Mouse (Mus musculus) embryonic facial prominence, embryonic 14.5 days (tissue): ENCODE data around the gene Galnt9. TPM values are rescaled to one million over a fixed set of nuclear protein-coding genes. Genes with fewer than 3 reads are reported as not detected.
A peak's percentile ranks its signal among the peaks of the same experiment; 100 is the strongest.

Experiments
- ATAC-seq: fragments of 200-750 bp; cut with Nextera tagmentation; 2 replicates; pipeline ENCODE4 v1.8.0; 2017; ENCODE audit warnings: low read depth, moderate number of reproducible peaks, moderate TSS enrichment
- DNase-seq: peaks from one replicate; pipeline ENCODE4 v3.0.0-alpha.2; 2015; ENCODE audit warnings: low spot score
- H3K27ac ChIP-seq: fragments of 300-500 bp; sonication (generic); replicated peaks from 2 replicates; pipeline ENCODE4 v1.5.1; 2014; ENCODE audit warnings: low read depth, mild to moderate bottlenecking, low read length, moderate library complexity
- H3K27me3 ChIP-seq: fragments of 300-500 bp; sonication (generic); replicated peaks from 2 replicates; pipeline ENCODE4 v1.6.1; 2014; ENCODE audit warnings: low read length; ENCODE audit not compliant: control insufficient read depth, insufficient read depth
- H3K36me3 ChIP-seq: fragments of 300-500 bp; sonication (generic); 2 replicates; pipeline ENCODE4 v1.6.1; 2014; ENCODE audit warnings: low read length, mixed read lengths; ENCODE audit not compliant: control insufficient read depth, insufficient read depth
- H3K4me1 ChIP-seq: fragments of 300-500 bp; sonication (generic); 2 replicates; pipeline ENCODE4 v1.6.1; 2014; ENCODE audit warnings: antibody characterized with exemption, low read length; ENCODE audit not compliant: control insufficient read depth, insufficient read depth
- H3K4me2 ChIP-seq: fragments of 300-500 bp; sonication (generic); 2 replicates; pipeline ENCODE4 v1.6.1; 2014; ENCODE audit warnings: low read depth, mild to moderate bottlenecking, low read length, moderate library complexity, mixed read lengths
- H3K4me3 ChIP-seq: fragments of 300-500 bp; sonication (generic); 2 replicates; pipeline ENCODE4 v1.5.1; 2014; ENCODE audit warnings: low read depth, mild to moderate bottlenecking, low read length
- H3K9ac ChIP-seq: fragments of 300-500 bp; sonication (generic); 2 replicates; pipeline ENCODE4 v1.6.1; 2014; ENCODE audit warnings: low read depth, mild to moderate bottlenecking, low read length, moderate library complexity, mixed read lengths
- H3K9me3 ChIP-seq: fragments of 300-500 bp; sonication (generic); 2 replicates; pipeline ENCODE4 v1.6.1; 2016; ENCODE audit warnings: low read length; ENCODE audit not compliant: control insufficient read depth
- WGBS: fragments of 180-500 bp; shearing (Covaris S2); extraction: QIAGEN DNeasy Blood & Tissue Kit; methylation state at CpG from one replicate; pipeline ENCODE4 v1.1.7; 2014; 5-methylcytosine and 5-hydroxymethylcytosine counted together
- polyA plus RNA-seq: library from polyadenylated mRNA; unstranded; fragments of >200 nt; fragmentation: Nextera tagmentation; extraction: Ambion mirVana; gene quantifications from 2 replicates; pipeline ENCODE4 v1.2.1, GENCODE M21; 2014

Galnt9 gene
- polyA plus RNA-seq, 1 experiment from 2014 or later, result 1.6 TPM

DNA sequence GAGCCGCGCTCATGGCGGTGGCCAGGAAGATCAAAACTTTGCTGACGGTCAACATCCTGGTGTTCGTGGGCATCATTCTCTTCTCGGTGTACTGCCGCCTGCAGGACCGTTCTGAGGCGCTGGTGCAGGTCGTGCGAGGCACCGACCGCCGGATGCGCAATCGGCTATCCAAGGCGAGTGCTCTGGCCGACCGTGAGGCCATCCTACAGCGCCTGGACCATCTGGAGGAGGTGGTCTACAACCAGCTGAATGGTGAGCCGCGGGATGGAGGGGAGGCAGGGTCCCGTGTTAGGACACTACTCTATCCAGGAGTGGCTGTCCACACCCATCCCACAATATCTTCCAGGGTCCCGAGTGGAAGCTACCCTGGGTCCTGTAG, 525 bp downstream of the Galnt9 start:
- H3K4me1 ChIP-seq, result no peaks in the 10 kb centered on the region
- H3K4me3 ChIP-seq, result peak overlapping the region; percentile 42
- H3K27ac ChIP-seq, result no peak overlapping the region
- H3K9me3 ChIP-seq, result no peaks in the 10 kb centered on the region
- DNase-seq (no peak), ATAC-seq (no peak)
- peak overlapping the region; percentile 68 for H3K4me2 ChIP-seq
- WGBS, result 2% methylated on average over 23 of the region's 24 CpGs
- H3K27me3 ChIP-seq, result peaks cover 50% of the 10 kb centered on the region
- H3K36me3 ChIP-seq, result no peaks in the 10 kb centered on the region
- H3K9ac ChIP-seq, result no peak overlapping the region

DNA sequence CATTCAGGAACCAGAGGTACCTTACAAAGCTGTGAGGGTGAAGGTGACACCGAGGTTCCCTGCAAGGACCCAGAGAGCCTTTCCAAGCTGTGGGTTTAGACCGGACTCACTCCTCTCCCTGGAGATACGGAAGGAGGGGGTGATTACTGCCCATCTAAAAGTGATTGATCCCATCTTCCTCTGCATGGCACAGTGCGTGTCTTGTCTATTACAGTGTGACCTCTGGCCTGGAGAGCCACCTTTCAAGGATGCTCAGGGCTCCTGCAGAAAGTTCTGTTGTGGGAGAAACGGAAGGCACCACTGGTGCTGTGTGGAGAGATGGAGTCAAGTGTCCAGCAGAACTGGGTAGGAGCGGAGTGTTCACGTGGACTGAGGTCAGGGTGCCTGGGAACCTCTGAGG, 1.2 kb downstream of the Galnt9 start:
- H3K4me3 ChIP-seq, result no peak overlapping the region
- no peaks in the 10 kb centered on the region for H3K9me3 ChIP-seq
- no peak overlapping the region for H3K4me2 ChIP-seq
- DNase-seq (no peak), ATAC-seq (no peak)
- no peak overlapping the region for H3K27ac ChIP-seq
- peaks cover 53% of the 10 kb centered on the region for H3K27me3 ChIP-seq
- 84% methylated on average over 7 of the region's 7 CpGs for WGBS
- H3K36me3 ChIP-seq, result no peaks in the 10 kb centered on the region
- H3K9ac ChIP-seq, result no peak overlapping the region
- no peaks in the 10 kb centered on the region for H3K4me1 ChIP-seq

DNA sequence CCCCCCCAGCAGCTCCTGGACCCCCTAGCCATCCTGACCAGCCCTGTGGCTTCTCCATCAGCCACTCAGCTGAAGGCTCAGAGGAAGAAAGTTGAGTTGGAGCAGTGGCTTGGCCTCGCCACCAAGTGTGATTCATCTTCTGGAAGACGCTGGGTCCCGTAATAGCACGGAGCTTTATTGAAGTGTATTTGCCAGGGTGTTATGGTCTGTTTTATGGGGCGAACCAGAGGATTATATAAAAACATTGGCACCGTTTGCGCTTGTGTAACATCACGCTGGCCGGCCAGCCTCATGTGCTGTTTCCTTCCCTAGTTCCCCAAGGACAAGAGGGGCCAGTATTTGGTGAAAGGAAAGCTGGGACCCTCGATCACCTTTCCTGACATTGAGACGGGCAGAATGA, 2.0 kb downstream of the Galnt9 start:
- H3K27me3 ChIP-seq, result peaks cover 53% of the 10 kb centered on the region
- DNase-seq (no peak), ATAC-seq (no peak)
- H3K4me1 ChIP-seq, result no peaks in the 10 kb centered on the region
- no peak overlapping the region for H3K4me3 ChIP-seq
- WGBS, result 87% methylated on average over 11 of the region's 11 CpGs
- no peaks in the 10 kb centered on the region for H3K36me3 ChIP-seq
- no peaks in the 10 kb centered on the region for H3K9me3 ChIP-seq
- H3K27ac ChIP-seq, result no peak overlapping the region
- H3K4me2 ChIP-seq, result no peak overlapping the region
- no peak overlapping the region for H3K9ac ChIP-seq

- no peak for DNase-seq
- Histone ChIP-seq H3K9me3 (no peaks in the 10 kb centered on the region), H3K4me1 (no peaks in the 10 kb centered on the region), H3K9ac (no peak overlapping the region), H3K27ac (no peak overlapping the region), H3K36me3 (no peaks in the 10 kb centered on the region), H3K4me3 (no peak overlapping the region), H3K27me3 (peaks cover 48% of the 10 kb centered on the region), H3K4me2 (no peak overlapping the region)
- 68% methylated on average over 5 of the region's 5 CpGs for WGBS
- no peak for ATAC-seq
Observed at GRCm38 (mm10) chr5:110546726-110547406, 2.7 kb downstream of the Galnt9 start.

- Histone ChIP-seq H3K9ac (no peak overlapping the region), H3K27me3 (peaks cover 35% of the 10 kb centered on the region), H3K9me3 (no peaks in the 10 kb centered on the region), H3K4me3 (no peak overlapping the region), H3K4me1 (no peaks in the 10 kb centered on the region), H3K27ac (no peak overlapping the region), H3K36me3 (no peaks in the 10 kb centered on the region), H3K4me2 (no peak overlapping the region)
- ATAC-seq (no peak), DNase-seq (no peak)
- WGBS, result 53% methylated on average over 7 of the region's 7 CpGs
Observed at GRCm38 (mm10) chr5:110548446-110548845, 4.3 kb downstream of the Galnt9 start.

DNA sequence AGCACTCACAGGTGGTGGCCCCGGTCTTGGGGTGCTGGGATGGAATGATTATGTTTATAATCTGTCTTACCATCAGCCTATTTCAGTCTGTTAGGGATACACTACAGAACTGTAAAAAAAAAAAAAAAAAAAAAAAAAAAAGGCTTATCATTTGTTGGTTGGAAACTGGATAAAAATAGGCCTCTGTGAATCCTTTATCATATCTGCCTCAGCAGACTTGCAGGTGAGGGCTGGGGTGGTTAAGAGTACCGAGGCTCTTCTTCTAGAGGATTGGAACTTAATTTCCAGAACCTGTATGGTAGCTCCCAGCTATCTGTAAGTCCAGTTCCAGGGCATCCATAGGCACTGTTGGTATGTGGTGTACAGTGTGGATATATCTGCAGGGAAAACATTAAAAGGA, 6.0 kb downstream of the Galnt9 start:
- Histone ChIP-seq H3K9ac (no peak overlapping the region), H3K36me3 (no peaks in the 10 kb centered on the region), H3K27me3 (peaks cover 18% of the 10 kb centered on the region), H3K27ac (no peak overlapping the region), H3K4me1 (no peaks in the 10 kb centered on the region), H3K4me2 (no peak overlapping the region), H3K9me3 (no peaks in the 10 kb centered on the region), H3K4me3 (no peak overlapping the region)
- ATAC-seq (no peak), DNase-seq (no peak)
- WGBS, result 81% methylated on average over 2 of the region's 2 CpGs

GRCm38 (mm10) chr5:110550841-110551240, 6.7 kb downstream of the Galnt9 start:
- H3K36me3 ChIP-seq, result no peaks in the 10 kb centered on the region
- H3K27me3 ChIP-seq, result peaks cover 11% of the 10 kb centered on the region
- DNase-seq (no peak), ATAC-seq (no peak)
- no peak overlapping the region for H3K4me2 ChIP-seq
- H3K4me1 ChIP-seq, result no peaks in the 10 kb centered on the region
- H3K27ac ChIP-seq, result no peak overlapping the region
- 18% methylated on average over 4 of the region's 4 CpGs for WGBS
- no peak overlapping the region for H3K9ac ChIP-seq
- no peaks in the 10 kb centered on the region for H3K9me3 ChIP-seq
- H3K4me3 ChIP-seq, result no peak overlapping the region

GRCm38 (mm10) chr5:110552005-110552404, 7.8 kb downstream of the Galnt9 start:
- H3K4me1 ChIP-seq, result no peaks in the 10 kb centered on the region
- peaks cover 4% of the 10 kb centered on the region for H3K27me3 ChIP-seq
- no peak for ATAC-seq
- H3K27ac ChIP-seq, result no peak overlapping the region
- WGBS, result 62% methylated on average over 3 of the region's 3 CpGs
- no peaks in the 10 kb centered on the region for H3K9me3 ChIP-seq
- DNase-seq, result no peak
- no peak overlapping the region for H3K9ac ChIP-seq
- H3K36me3 ChIP-seq, result no peaks in the 10 kb centered on the region
- no peak overlapping the region for H3K4me3 ChIP-seq
- no peak overlapping the region for H3K4me2 ChIP-seq

DNA sequence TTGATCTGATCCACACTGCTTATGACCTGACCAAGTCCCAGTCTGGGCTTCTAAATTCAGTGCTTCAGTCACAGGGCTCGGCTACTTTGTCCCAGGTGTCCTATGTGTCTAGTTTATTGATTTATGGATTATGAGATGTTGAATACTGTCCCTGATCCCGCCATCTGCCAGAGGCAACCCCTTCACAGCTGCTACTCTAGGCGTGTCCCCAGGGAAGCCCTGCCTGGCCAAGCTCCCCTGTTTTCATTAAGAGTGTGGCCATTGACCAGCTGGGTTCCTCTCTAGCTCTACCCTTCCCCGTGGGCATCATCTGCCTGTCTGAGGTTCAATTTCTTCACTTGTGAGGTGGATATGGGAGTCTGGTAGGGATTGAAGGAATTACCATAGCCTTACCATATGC, 9.2 kb downstream of the Galnt9 start:
- Histone ChIP-seq H3K9ac (no peak overlapping the region), H3K4me3 (no peak overlapping the region), H3K4me2 (no peak overlapping the region), H3K27ac (no peak overlapping the region), H3K4me1 (no peaks in the 10 kb centered on the region), H3K36me3 (no peaks in the 10 kb centered on the region), H3K27me3 (peaks cover 4% of the 10 kb centered on the region), H3K9me3 (no peaks in the 10 kb centered on the region)
- ATAC-seq, result no peak
- WGBS, result 64% methylated on average over 4 of the region's 4 CpGs
- no peak for DNase-seq
